Mouse (Mus musculus) T-helper 2 cell (primary cell): ENCODE measurements around the gene Scin.

ENCODE experiments used
- in situ Hi-C: fragments of 300-600 bp; cut with MboI, MseI; formaldehyde crosslinking; loops from one replicate; pipeline ENCODE4 v1.15.1; 2025; ENCODE audit warnings: high pct_unique_total_duplicates

Gene Scin

DNA sequence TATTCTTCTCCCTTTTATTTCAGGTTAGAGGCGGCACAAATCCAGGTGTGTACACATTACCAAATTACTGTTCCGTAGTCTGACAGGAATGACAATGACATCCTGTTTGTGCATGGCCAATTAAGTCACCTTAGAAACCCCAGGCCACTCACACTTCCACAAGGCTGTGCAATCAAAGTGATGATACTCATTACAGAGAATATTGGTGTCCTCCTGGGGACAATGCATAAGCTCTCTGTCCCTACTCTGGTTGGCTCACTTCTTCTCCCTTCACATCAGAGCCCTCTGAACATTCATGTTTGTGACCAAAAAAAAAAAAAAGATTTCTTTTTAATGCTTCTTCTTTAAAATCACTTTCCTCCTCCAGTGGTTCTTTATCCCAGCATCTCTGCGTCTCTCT is 106.2 kb downstream of the Scin start:
- in situ Hi-C loops, result loop anchor here (25.0 kb wide), 1 partner anchor 366 kb away; no protein-coding TSS in a partner anchor

DNA sequence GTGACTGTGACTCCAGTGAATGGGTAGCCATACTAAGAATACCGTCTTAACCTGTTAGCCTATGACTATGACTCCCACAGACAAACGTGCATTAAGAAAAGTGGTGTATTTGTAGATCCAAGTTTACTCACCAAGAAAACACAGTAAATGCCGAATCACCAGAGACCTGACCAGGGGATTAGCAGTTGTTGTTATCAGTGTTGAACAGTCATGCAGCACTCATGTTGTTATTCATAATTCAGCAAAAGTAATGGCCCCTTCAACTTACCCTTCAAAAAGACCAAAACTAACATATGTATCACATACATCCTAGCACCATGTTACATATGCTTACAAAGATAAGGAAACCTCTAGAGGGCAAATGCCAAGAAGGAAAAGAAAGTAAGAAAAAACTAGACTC is 106.6 kb downstream of the Scin start:
- in situ Hi-C loops, result loop anchor here (25.0 kb wide), 1 partner anchor 365 kb away; no protein-coding TSS in a partner anchor

DNA sequence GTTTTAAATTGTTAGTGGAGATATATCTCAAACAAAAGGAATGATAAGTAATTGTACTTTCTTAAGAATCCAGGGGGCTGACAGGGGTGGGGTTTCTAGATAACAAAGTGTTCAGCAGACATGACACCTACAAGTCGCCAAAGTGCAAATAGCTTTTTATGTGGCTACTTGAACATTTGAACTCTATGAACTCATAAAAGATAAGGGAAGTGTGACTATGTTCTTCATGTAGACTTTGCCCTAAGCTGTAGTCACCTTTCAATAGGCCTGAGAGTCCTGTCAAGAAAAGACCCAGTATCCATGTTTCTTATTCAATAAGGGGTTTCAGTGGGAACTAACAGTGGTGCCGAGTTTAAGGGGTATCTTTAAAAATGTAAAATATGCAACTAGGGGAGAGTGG is 110.1 kb downstream of the Scin start:
- in situ Hi-C loops, result no loop called here

DNA sequence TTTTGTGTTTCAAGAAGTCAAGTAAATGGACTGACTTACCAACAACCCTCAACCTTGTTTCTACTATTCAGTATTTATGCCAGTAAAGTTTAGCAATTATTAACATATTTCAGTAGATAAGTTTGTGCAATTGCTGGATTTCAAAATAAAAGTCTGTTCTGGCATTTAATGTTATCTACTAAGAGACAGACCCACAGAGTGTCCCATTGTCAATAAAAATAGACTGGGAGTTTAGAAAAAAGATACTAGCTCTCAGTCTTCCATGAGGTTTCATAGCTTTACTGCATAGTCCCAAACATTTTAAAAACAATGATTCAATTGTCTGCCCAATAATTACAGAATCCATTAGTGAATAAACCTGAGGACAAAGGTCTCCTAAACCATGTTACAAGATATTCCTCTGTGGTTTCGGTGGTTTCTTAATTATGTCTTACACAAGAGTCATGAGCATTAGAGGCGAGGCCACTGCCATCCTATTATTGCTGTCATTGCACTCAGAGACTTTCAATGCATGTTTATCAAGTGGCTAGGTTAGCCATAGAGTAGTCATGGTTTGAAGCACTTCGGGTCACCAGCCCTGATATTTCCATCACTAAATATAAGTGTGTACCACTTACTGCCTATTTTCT is 110.9 kb downstream of the Scin start:
- in situ Hi-C loops, result no loop called here

DNA sequence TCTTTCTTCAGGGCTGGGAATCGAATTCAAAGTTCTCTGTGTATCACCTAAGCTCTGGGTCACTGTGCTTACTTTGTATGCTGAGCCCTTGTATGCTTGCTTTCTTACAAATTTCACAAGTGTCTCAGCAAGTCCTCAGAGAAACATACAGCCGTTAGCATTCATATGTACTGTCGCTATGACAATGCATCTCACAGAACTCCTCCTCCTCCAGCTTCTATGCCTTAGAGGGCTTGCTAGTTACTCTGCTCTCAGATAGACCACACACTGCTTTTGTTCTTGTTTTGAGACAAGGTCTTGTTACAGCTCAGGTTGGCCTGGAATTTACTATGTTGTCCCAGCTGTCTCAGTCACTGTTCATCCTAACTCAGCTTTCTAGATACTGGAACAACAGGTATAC is 111.7 kb downstream of the Scin start:
- in situ Hi-C loops, result no loop called here

DNA sequence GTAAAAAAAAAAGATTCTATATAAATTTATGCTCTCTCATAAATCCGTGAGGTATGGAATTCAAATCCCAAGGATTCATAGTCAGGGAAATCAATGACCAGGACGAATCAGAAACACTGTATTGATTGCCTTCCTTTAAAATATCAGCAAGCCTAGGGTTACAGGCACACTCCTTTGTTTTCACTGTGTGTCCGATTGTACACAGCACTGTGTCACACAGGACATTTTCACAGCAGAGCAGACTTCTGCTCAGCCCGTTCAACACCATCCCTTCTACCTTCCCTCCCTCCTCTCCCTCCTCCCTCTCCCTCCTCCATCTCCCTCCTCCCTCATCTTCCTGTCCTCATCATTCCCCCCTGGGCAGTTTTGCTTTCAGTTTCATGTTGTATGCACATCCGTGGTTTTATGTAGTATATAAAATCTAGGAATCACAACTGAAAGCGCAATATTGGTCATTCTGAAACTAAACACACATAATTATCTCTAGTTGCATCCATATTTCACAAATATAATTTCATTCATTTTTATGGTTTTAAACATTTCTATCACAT is 116.0 kb downstream of the Scin start:
- in situ Hi-C loops, result no loop called here

DNA sequence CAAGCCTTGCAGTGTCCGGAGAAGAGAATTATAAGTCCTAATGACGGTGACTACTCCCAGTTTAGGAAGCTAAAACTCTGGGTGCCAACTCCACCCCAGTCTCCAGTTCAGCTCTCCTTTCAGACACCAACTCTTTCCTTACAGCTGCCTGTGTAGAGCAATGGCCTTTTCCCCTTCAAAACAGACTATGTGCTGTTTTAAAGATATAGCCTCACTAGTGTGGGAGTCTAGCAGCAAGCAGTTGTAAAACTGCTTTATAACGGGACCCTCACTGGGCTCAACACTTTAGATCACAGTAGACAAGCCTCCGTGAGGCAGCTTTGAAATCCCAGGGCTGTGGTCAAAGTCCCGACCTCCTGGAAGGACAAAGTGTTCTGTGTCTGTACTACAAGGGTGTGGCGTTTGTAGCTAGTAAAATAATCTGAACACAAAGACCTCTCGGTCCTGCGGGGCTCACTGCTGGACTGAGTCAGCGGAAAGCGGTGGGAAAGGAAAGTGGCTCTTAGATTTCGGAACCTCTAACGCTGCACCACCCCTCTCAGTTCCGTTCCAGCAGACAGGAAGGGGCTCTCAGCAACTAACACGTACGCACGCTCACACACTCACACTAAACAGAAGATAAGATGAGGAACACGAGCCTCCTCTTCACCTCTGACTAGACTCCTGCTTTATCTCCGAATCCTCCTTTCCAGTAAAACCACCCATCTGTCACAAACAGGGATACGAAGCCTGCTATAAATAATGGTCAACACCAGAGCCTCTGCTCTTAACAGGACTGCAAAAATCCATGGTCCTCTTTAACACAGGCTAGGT is 117.2 kb downstream of the Scin start:
- in situ Hi-C loops, result no loop called here

DNA sequence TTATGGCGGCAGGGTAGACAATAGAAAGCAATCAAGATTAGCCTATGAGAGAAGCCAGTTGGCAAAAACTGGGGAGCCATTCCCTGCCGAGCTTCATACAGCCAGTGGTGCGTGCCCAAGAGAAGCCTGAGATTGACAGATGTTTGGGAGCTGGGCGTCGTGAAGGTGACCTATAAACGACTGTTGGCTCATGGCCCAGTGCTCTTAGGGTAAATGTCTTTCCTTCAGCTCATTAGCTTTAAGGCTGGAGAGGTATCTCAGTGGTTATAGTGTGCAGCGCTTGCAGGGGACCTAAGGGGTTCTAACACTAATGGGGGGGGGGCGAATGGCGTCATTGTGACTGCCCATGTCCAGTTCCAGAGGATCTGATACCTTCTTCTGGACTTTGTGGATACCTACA is 118.0 kb downstream of the Scin start:
- in situ Hi-C loops, result no loop called here

DNA sequence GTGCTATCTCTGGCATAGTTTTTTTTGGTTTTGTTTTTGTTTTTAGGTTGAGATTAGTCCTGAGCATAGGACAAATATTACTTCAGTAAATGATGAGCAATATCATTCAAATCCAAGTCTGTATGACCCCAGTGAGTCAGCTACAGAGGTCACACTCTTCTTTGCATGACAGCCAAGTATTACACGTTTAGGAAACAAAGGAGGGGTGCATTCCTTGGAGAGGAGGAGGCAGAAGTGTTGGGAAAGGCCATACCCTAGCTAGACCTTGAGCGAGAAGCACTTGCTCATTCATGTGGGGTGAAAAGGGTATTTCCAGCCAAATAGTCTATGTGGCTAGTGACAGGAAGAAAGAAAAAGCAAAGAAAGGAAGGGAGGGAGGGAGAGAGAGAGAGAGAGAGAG is 124.2 kb downstream of the Scin start:
- in situ Hi-C loops, result no loop called here
